Mouse (Mus musculus) heart, adult 9 months (tissue): Measurements from ENCODE around the gene Rnf220.

Experiments
- DNase-seq, 2 experiments: peaks; one replicate each; pipeline ENCODE4 v3.0.0; 2022; ENCODE audit warnings: low spot score in 2 of 2

The Rnf220 gene

DNA sequence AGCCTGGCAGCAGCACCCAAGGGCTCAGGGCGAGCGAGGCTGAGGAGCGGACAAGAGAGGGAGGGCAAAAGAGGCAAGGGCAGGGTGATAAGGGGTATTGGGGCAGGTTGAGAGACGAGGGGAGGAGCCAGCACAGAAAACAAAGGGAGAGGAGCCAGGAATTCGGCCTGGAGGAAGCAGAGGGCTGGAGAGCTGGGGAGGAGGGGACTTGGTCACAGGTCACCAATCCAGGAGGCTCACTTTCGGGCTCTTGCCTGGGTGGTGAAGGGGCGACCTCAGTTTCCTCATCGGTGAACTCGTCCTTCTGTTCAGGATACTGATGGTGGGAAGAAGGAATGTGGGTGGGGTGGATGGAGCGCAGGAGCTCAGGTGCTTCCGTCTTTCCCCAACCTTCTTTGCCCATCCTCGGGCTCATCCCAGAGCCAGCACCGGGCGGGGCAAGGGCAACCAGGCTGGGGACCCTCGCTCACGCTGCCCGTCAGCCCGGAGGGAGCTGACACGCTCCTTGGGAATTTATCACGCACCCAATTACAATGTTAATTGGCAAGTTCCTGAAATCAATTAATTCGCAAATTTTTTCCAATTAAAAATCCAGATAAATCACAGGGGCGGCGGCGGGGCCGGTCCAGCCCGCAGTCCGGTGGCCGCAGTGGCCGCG, 193.1 kb downstream of the Rnf220 start:
- no peak for DNase-seq

DNA sequence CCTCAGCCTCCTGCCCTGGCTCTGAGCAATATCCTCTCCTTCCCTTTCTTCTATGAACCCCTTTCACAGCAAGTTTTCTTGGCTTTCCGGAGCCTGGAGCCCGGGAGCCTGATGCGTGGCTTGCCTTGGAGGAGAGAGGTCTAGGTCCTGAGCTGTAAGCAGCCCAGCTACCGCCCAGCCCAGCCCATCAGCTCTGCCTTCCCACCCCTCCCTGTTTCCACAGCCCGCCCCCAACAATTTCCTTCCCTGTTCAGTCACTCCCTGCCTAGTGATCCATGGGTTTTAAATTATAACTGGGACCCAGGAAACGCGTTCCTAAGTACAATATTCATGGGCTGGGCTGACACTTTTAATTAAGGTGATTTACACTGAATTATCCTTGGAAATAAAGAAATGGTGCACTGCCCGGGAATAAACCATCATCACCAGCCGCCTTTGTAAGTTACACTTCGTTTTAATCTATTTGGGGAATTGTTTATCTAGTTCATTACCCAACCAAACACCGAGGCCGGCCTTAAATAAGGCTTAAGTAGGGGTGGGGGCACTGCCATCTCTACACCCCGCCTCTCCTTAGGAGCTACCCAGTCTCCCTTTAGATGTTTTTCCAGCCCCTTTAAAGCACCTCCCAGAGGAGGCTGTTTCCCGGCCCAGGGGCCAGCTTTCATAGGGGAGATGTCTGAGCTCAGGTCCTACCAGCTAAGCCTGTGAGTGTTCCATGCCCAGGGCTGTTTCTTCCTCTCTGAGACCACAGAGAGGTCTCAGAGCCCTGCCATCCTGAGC, 194.6 kb downstream of the Rnf220 start:
- no peak for DNase-seq

DNA sequence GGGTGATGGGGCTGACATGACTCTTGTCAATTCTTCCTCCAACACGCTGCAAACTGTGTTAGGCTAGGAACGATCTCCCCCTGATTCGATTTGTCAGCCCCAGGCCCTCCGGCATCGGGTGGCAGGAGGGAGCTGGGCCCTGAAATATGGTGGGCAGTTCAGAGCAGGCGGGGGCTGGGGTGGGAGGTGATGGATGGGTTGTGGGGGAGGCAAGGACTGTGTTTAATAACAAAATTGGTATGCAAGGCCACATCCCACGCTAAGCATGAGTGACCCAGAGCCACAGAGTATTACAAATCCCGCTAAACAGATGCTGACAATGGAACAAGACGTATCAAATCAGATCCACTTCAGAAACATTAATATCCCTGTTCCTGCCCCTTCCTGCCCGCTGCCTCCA, 196.9 kb downstream of the Rnf220 start:
- DNase-seq, result no peak

DNA sequence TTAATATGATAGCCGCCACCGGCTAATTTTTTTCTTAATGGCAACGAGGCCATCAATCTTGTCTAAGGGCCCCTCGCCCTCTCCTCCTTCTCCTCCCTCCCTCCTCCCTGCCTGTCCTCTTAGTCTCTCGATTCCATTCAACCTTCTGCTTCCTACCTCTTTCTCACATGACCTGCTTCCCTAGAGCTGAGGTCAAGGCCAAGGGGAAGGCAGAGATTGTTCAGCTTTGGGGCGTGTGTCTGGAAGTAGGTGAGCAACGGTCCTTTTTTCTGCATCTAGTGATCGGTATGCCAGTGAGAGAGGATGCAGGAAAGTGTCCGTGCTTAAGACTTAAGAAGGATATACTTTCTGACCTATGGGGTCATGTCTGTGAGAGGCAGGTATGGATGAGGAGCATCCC, 199.0 kb downstream of the Rnf220 start:
- no peak for DNase-seq

DNA sequence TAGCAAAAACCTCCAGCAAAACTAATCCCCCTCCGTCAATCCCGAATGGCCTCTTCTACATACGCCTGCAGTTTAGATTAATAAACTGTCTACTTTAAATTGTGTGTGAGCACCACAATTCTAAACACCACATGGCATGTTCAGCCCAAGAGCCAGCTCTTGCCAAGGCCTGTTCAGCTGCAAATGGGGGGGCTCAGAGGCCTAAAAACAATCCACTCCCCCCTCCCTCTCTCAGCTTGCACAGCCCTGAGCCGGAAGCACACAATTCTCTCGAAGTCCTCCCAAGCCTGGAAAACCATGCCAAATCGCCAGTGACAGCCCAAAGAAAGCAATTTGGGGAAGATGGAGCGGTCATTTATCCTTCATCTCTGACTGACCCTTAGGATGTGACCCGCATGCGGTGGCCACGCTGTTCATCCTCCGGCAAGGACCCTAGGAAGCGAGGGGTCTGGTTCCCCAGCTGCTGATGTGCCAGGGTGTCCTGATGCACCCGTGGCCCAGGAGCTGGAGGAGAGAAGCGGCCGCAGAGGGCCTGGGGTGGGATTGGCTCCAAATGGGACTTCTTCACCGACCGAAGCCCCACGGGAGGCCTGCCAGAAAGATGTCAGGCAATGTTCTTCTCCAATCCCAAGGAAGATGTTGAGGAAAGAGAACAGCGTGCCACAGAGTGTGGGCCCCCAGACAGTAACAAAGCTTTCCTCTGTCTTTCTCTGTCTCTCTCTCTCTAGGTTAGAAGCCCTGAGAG, 199.8 kb downstream of the Rnf220 start:
- DNase-seq, result no peak

DNA sequence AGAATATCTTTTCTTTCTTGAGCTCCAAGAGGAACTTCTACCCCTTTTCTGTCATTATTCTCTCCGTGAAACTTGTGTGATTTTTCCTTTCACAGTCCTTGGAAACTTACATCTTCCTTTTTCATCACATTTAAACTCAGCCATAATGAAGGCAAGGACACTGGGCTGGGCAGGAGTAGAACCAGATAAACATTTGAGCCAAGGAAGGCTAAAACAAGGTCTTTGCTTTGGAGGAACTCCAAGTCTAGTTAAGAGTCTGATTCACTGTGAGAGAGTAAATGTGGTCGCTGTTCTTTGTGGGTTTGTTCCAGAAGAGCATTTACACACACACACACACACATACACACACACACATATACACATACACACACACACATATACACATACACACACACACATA, 205.2 kb downstream of the Rnf220 start:
- no peak for DNase-seq

DNA sequence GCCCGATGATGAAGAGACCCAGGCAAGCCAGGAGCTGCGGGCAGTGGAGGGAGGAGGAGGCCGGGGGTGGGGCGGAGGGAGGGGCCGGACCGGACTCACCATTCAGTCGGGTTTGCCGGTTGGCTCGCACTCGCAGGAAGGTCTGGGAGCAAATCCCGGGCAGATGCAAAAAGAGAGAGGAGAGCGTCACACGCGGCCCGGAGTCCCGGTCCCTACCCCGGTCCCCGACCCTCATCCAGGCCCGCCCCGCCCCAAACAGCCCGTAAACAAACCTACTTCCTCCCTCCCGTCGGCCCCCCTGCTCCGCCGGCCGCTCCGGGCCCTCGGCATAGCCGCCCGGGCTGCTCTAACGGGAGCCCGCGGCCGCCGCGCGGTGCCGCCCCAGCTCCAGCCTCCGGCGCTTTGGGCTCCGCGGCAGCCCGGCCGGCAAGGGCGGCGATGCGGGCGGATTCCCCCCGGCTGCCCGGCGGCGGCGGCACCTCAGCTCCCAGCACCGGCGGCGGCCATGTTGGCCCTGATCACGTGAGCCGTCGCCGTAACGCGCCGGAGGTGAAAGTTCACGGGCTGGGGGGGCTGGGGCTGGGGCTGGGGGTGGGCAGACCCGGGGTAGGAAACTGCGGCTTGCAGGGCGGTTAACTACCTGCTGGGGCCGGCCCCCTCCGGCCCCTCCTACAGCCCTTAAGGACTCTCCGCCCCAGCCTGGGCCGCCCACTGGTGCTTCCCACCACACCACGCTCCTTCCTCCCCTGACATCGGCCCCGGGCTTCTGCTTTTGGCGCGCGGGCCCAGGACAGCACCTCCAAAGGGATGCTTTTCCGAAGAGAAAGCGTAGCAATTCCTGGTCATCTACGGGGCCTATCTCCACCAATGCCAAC, 207.7 kb downstream of the Rnf220 start:
- peak; percentile 78 to 84 for DNase-seq

DNA sequence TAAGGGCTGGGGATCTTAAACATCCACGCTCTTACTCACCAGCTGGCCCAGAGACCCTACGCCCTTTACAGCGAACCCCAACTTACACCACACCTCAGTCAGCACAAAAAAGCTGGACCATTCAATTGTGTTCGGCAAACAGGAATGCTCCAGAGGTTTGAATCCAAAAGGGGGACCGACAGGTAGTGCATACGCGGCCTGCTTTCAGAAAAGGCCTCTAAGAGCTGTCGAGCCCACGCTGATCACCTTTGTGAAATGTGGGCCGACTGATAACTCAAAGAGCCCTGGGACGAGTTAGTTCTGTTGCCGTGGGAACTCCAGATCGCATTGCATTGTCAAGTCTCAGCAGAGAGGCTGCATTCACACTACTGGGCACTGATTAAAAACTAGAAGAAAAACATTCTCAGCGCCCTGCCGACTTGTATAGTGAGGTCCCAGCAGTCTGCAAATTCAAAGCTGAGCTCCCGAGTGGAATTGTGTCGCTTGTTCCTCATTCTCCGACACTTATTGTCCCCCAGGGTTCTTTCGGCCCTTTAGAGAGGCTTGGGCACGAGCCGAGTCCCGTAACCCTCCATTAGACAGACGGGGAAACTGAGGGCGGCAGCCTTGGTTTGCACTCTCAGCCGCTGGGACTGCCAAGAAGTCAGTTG, 208.4 kb downstream of the Rnf220 start:
- no peak for DNase-seq

DNA sequence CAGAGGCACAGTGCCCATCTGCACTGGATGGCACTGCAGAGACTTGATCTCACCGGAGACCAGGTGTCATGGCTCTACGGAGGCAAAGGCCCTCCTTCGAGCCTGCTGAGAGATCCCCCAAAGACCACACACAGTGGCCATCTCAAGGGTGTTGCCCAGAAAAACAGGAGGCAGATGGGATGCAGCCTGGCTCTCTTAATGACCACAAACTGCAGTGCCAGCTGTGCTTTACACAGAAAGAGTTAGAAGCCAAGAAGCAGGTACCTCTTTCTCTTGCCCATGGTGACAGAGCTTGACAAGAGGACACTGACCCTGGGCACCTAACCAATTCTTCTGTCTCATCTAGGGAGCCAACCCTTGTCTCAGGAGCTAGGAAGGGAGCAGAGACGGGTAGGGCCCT, 212.5 kb downstream of the Rnf220 start:
- no peak for DNase-seq

DNA sequence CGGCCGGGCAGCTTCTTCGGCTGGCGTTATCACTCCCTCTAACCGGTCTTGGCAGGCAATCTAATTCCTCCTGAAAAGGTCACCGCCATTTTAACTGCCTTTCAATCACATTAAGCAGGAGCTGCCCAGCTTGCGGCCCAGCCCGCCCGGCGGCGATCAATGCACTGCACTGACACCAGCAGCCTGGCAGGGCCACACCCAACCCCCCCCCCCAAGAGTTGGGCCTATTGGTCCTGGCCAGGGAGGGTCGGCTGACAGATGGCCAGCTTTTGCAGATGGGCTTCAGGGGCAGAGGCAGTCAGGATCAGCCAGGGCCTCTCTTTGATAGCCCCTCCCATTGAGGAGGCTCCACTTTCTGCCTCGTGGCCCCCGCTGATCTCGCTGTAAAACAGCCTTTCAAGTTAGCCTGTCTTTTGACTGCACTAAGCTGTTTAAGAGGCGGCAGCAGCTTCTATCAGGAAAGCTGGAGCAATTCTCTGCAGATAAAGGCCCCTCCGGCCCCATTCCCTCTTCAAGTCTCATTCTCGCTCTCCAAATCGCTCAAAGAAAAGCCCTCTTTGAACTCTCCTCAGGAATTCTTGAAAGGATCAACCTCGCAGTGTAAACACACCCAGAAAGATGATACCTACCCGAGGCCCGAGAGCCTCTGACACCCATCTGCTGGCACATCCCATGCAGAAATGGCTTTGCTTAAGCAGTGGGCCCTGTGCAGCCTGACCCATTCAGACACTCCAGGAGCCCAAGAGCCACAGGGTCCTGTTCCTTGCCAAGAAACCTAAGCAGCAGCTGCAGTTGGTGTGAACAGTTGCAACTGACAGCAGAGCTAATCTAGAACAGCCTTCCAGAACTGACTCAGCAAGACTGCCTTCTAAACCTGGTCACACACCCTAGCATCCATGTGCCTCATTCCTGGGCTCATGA, 213.3 kb downstream of the Rnf220 start:
- DNase-seq, result no peak

DNA sequence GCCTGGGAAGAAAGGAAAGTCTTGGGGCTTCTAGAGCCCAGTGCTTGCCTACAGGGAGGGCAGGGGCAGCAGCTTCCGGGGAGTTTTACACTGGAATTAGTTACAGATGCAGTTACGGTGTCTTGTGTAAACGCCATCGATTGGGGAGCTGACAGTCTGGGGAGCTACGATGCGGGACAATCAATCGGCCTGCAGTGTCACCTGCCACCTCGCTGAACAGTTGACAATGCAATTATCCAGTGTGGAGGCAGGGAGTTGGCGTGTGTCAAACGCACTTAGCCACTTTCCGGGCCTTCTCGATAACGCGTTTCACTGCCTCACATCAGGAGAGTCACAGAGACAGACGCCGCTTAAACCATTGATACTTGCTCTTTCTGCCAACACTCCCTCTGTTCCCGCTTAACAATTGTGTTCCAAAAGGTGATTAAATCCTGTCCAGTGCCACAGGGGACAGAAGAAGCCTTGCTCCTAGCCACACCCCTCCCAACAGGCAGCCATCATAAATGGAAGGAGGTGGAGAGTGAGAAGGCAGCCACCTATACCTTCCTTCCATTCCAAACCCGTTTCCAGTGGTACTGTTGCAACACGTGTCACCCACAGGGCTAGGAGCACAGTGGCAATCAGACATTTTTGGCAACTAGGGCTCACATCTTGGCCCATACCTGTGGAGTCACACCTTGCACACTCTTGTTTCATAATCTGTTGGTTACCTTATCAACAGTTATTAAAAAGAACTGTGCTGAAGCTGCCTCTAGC, 215.6 kb downstream of the Rnf220 start:
- no peak for DNase-seq

DNA sequence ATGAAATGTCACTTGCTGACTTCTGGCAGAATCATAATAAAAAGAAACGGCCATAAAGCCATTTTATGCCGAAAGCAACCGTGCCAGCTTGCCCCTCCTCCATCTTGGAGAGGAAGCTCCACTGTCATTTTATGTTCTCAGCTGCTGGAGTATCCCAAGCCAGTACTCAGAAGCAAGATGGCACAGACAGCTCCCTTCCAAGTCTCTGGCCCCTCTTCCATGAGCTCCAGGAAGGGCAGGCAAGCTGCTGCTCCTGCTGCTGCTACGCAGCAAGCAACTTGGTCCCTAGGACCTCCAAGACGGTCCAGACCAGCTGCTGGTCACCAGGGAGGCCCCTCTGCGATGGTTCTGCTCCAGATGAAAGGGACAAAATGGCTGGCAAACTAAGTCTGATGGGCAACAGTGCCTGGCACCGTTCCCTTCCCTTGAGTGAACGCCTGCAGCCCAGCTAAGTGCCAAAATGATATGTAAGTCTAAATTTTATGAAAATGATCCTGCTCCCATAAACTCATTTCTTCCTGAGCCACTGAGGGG, 216.4 kb downstream of the Rnf220 start:
- no peak for DNase-seq

DNA sequence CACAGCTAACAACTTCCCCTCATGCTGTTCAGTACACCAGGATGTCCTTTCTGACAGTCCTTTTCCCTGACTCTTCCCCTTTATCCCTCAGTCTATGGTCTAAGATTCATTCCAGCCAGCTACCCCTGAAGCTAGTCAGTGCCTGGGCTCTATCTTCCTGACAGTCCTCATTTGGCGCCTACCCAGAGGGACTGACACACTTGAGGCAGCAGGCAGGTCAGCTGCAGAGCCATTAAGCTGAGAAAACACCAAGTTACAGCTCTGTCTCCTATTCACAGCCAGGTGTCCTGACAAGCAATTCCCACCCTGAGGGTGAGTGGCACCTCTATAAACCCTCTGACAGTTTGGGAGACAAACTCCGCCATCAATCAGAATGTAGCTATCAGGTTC, 217.6 kb downstream of the Rnf220 start:
- no peak for DNase-seq

DNA sequence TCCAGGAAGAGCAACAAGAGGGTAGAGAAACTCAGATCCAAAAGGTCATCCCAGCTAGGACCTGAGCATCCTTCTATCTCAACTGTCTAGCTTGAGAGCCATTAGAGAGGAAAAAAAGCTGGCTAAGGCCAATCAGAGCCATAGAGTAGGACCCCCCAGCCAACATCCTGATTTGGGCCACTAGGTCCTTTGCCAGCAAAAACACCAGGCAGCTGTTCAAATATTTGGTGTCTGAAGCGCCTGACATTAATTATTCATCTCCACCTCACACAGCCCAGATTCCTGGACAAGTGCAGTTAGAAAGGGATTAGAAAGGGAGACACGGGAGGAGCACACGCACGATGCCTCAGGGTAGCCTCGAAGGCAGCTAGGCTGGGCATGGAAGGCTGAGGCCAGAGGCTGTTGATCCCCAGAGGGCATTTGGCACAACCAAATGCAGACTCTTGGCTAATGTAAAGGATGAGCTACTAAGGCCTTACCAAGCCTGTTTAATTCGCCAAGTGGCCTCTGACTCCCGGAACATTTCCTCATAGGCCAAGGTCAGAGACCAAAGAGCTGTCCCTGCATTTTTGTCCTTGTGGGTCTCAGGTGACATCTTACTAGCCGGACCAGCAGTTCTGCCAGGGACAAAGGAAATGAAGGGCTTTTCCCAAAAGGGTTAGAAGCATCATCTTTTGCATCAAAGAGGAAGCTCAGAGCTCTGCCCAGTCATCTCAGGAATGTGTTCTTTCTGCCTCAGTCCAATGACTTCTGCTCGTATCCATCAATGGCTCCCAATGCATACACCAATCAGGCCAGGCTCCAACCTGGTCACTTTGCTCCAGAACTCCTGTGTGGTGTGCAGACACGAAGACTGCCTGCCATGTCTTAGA, 218.2 kb downstream of the Rnf220 start:
- DNase-seq, result no peak

DNA sequence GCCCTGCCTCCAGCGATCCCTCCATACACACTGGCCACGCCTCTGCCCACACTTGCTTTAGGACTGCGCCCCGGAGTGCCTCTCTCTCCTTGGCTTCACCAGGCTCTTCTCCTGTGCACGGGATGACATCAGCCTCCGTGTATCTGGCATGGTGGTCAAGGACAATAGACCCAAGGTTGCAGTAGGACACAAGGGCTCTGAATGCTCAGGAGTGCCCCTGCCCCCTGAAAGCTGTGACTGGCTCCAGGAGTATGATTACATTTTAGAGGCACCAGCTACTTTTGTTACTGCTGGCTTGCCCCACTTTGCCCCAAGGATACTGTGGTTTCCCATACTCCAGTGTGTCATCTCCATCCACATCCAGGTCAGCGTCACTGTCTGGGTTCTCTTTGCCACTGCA, 219.2 kb downstream of the Rnf220 start:
- no peak for DNase-seq

DNA sequence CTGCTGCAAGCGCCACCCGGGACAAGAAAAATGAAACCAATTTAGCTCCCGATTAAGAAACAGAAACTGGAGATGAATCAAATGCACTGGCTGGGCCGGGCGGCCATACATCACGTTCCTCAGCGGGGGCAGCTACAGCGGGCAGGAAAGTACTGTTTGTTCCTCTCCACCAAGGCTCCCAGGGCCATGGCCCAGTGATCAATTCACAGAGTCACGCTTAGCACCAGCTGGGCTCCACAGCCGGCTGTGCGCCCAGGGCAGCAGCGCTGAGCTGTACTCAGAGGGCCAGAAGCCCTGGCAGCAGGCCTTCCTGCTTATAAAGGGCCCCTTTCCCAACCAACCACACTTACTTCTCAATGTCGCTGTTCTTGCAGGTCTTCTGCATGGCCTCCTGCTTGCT, 219.8 kb downstream of the Rnf220 start:
- no peak for DNase-seq

DNA sequence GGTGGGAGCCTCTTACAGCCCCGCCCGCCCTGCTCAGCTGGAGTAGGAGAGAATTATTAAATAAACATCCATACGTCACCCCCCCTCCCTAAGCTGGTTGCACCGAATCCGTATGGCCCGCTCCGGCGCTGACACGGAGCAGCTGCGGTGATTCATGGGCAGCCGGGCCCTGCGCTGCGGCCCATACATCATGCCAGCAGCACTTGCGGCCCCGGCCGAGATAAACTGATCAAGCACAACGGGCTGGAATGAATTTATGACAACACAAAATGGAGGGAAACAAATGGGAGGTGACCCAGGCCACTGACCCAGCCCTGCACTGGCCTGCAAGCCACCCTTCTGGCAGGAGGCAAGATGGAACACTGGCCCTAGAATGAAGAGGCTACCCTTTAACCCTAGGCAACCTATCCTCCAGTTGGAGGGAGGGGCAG, 220.6 kb downstream of the Rnf220 start:
- DNase-seq, result no peak

DNA sequence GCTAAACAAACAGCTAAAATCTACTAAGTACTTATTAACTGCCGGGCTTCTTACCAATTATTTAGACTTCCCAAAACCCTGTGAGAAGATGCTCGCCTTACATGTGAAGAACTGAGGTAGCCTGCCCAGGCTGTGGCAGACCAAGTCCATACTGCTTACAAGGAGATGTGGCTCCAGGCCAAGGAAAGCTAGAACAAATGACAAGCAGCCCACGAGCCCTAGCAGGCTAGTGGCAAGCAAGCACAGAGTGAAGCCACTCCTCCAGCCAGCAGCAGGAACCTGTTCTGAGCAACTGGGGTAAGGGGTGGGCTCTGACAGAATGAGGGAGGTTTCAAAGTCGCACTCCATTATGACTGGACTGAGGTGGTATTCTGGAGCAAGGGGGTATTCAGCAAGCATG, 222.1 kb downstream of the Rnf220 start:
- no peak for DNase-seq
